Mouse (Mus musculus) midbrain, embryonic 14.5 days (tissue): ENCODE measurements around the gene Abi1. TPM values are rescaled to one million over a fixed set of nuclear protein-coding genes. Genes with fewer than 3 reads are reported as not detected.
"Not testable (repeated sequence)": the region's sequence is repeated elsewhere in the genome, so short reads cannot be mapped to it uniquely, and the experiment has no call there.

ENCODE experiments used
- ATAC-seq: fragments of 200-750 bp; cut with Nextera tagmentation; 2 replicates; pipeline ENCODE4 v1.8.0; 2017; ENCODE audit warnings: moderate number of reproducible peaks, moderate library complexity; ENCODE audit not compliant: low FRiP score, low TSS enrichment
- DNase-seq: peaks from one replicate; pipeline ENCODE4 v3.0.0-alpha.2; 2015
- H3K27ac ChIP-seq: fragments of 300-500 bp; sonication (generic); replicated peaks from 2 replicates; pipeline ENCODE4 v1.5.1; 2014; ENCODE audit warnings: mild to moderate bottlenecking, low read depth, low read length, moderate library complexity
- H3K27me3 ChIP-seq: fragments of 300-500 bp; sonication (generic); 2 replicates; pipeline ENCODE4 v1.6.1; 2014; ENCODE audit warnings: low read length, control low read depth, mixed read lengths; ENCODE audit not compliant: control insufficient read depth, insufficient read depth
- H3K36me3 ChIP-seq: fragments of 300-500 bp; sonication (generic); 2 replicates; pipeline ENCODE4 v1.6.1; 2014; ENCODE audit warnings: low read length, control low read depth; ENCODE audit not compliant: control insufficient read depth, insufficient read depth
- H3K4me1 ChIP-seq: fragments of 300-500 bp; sonication (generic); 2 replicates; pipeline ENCODE4 v1.6.1; 2014; ENCODE audit warnings: mild to moderate bottlenecking, antibody characterized with exemption, low read length, control low read depth; ENCODE audit not compliant: control insufficient read depth, insufficient read depth
- H3K4me2 ChIP-seq: fragments of 300-500 bp; sonication (generic); 2 replicates; pipeline ENCODE4 v1.6.1; 2014; ENCODE audit warnings: mild to moderate bottlenecking, low read length, moderate library complexity
- H3K4me3 ChIP-seq: fragments of 300-500 bp; sonication (generic); replicated peaks from 2 replicates; pipeline ENCODE4 v1.5.1; 2014; ENCODE audit warnings: low read depth, low read length
- H3K9ac ChIP-seq: fragments of 300-500 bp; sonication (generic); replicated peaks from 2 replicates; pipeline ENCODE4 v1.6.1; 2014; ENCODE audit warnings: mild to moderate bottlenecking, low read length, moderate library complexity
- H3K9me3 ChIP-seq: fragments of 300-500 bp; sonication (generic); 2 replicates; pipeline ENCODE4 v1.6.1; 2016; ENCODE audit warnings: low read length, control low read depth, mixed read lengths; ENCODE audit not compliant: control insufficient read depth
- WGBS: fragments of 180-500 bp; shearing (Covaris S2); extraction: QIAGEN DNeasy Blood & Tissue Kit; methylation state at CpG from one replicate; pipeline ENCODE4 v1.1.7; 2014; 5-methylcytosine and 5-hydroxymethylcytosine counted together
- polyA plus RNA-seq: library from polyadenylated mRNA; unstranded; fragments of >200 nt; fragmentation: Nextera tagmentation; extraction: Ambion mirVana; gene quantifications from 2 replicates; pipeline ENCODE4 v1.2.1, GENCODE M21; 2014

Abi1 gene
- polyA plus RNA-seq, 1 experiment from 2014 or later, result 64.3 TPM

- Histone ChIP-seq H3K36me3 (no peaks in the 10 kb centered on the region), H3K4me1 (no peaks in the 10 kb centered on the region), H3K9ac (no peak overlapping the region), H3K9me3 (no peaks in the 10 kb centered on the region), H3K4me2 (no peak overlapping the region), H3K27ac (no peak overlapping the region), H3K27me3 (no peaks in the 10 kb centered on the region), H3K4me3 (no peak overlapping the region)
- 55% methylated on average over 4 of the region's 4 CpGs for WGBS
- no peak for DNase-seq
- ATAC-seq, result no peak
Observed at GRCm38 (mm10) chr2:23021721-23022120, 18.3 kb downstream of the Abi1 start.

- WGBS, result 92% methylated on average over 4 of the region's 4 CpGs
- Histone ChIP-seq H3K4me1 (no peaks in the 10 kb centered on the region), H3K4me3 (no peak overlapping the region), H3K9ac (no peak overlapping the region), H3K36me3 (no peaks in the 10 kb centered on the region), H3K4me2 (no peak overlapping the region), H3K9me3 (no peaks in the 10 kb centered on the region), H3K27me3 (no peaks in the 10 kb centered on the region), H3K27ac (no peak overlapping the region)
- DNase-seq (no peak), ATAC-seq (no peak)
Observed at GRCm38 (mm10) chr2:23021320-23021719, 18.7 kb downstream of the Abi1 start.

GRCm38 (mm10) chr2:23019170-23019569 is 20.9 kb downstream of the Abi1 start:
- WGBS, result 100% methylated on average over 2 of the region's 2 CpGs
- H3K9ac ChIP-seq, result no peak overlapping the region
- H3K4me2 ChIP-seq, result no peak overlapping the region
- no peaks in the 10 kb centered on the region for H3K4me1 ChIP-seq
- ATAC-seq (no peak), DNase-seq (no peak)
- H3K27me3 ChIP-seq, result no peaks in the 10 kb centered on the region
- H3K9me3 ChIP-seq, result no peaks in the 10 kb centered on the region
- no peak overlapping the region for H3K4me3 ChIP-seq
- no peaks in the 10 kb centered on the region for H3K36me3 ChIP-seq
- H3K27ac ChIP-seq, result no peak overlapping the region

GRCm38 (mm10) chr2:23016121-23016520 is 23.9 kb downstream of the Abi1 start:
- H3K27me3 ChIP-seq, result no peaks in the 10 kb centered on the region
- H3K27ac ChIP-seq, result no peak overlapping the region
- ATAC-seq, result no peak
- no peak overlapping the region for H3K4me2 ChIP-seq
- no peaks in the 10 kb centered on the region for H3K9me3 ChIP-seq
- H3K4me3 ChIP-seq, result no peak overlapping the region
- H3K4me1 ChIP-seq, result no peaks in the 10 kb centered on the region
- 88% methylated on average over 3 of the region's 3 CpGs for WGBS
- H3K36me3 ChIP-seq, result no peaks in the 10 kb centered on the region
- no peak for DNase-seq
- no peak overlapping the region for H3K9ac ChIP-seq

GRCm38 (mm10) chr2:23015335-23015734 is 24.7 kb downstream of the Abi1 start:
- H3K27ac ChIP-seq, result no peak overlapping the region
- H3K4me2 ChIP-seq, result no peak overlapping the region
- 54% methylated on average over 18 of the region's 18 CpGs for WGBS
- no peaks in the 10 kb centered on the region for H3K36me3 ChIP-seq
- no peaks in the 10 kb centered on the region for H3K4me1 ChIP-seq
- DNase-seq (no peak), ATAC-seq (no peak)
- no peak overlapping the region for H3K9ac ChIP-seq
- no peaks in the 10 kb centered on the region for H3K9me3 ChIP-seq
- H3K27me3 ChIP-seq, result no peaks in the 10 kb centered on the region
- no peak overlapping the region for H3K4me3 ChIP-seq

GRCm38 (mm10) chr2:23014935-23015334 is 25.1 kb downstream of the Abi1 start:
- H3K9ac ChIP-seq, ATAC-seq, H3K27me3 ChIP-seq, H3K4me2 ChIP-seq, H3K9me3 ChIP-seq, H3K36me3 ChIP-seq, H3K27ac ChIP-seq, DNase-seq, H3K4me1 ChIP-seq, H3K4me3 ChIP-seq: not testable (repeated sequence)
- WGBS, result 73% methylated on average over 2 of the region's 3 CpGs

GRCm38 (mm10) chr2:23008256-23008655 is 31.8 kb downstream of the Abi1 start:
- Histone ChIP-seq H3K9ac (no peak overlapping the region), H3K27me3 (no peaks in the 10 kb centered on the region), H3K27ac (no peak overlapping the region), H3K9me3 (no peaks in the 10 kb centered on the region), H3K36me3 (no peaks in the 10 kb centered on the region), H3K4me1 (no peaks in the 10 kb centered on the region), H3K4me3 (no peak overlapping the region), H3K4me2 (no peak overlapping the region)
- DNase-seq, result no peak
- ATAC-seq, result no peak
- WGBS, result 97% methylated on average over 1 of the region's 1 CpGs

- Histone ChIP-seq H3K27ac (no peak overlapping the region), H3K9me3 (no peaks in the 10 kb centered on the region), H3K36me3 (no peaks in the 10 kb centered on the region), H3K27me3 (no peaks in the 10 kb centered on the region), H3K9ac (no peak overlapping the region), H3K4me1 (no peaks in the 10 kb centered on the region), H3K4me2 (no peak overlapping the region), H3K4me3 (no peak overlapping the region)
- WGBS, result 86% methylated on average over 7 of the region's 7 CpGs
- DNase-seq, result no peak
- no peak for ATAC-seq
Observed at GRCm38 (mm10) chr2:23007577-23007976, 32.5 kb downstream of the Abi1 start.

- Histone ChIP-seq H3K27me3 (no peaks in the 10 kb centered on the region), H3K4me2 (no peak overlapping the region), H3K27ac (no peak overlapping the region), H3K36me3 (no peaks in the 10 kb centered on the region), H3K4me1 (no peaks in the 10 kb centered on the region), H3K9ac (no peak overlapping the region), H3K4me3 (no peak overlapping the region), H3K9me3 (no peaks in the 10 kb centered on the region)
- DNase-seq (no peak), ATAC-seq (no peak)
- 88% methylated on average over 2 of the region's 2 CpGs for WGBS
Observed at GRCm38 (mm10) chr2:23007149-23007548, 32.9 kb downstream of the Abi1 start.
